Mouse (Mus musculus) lung, embryonic 14.5 days (tissue): ENCODE measurements around the gene Bach2. TPM values are rescaled to one million over a fixed set of nuclear protein-coding genes. Genes with fewer than 3 reads are reported as not detected.

Source experiments
- ATAC-seq: fragments of 200-750 bp; cut with Nextera tagmentation; 2 replicates; pipeline ENCODE4 v1.8.0; 2017; ENCODE audit warnings: mild to moderate bottlenecking, moderate TSS enrichment, moderate library complexity; ENCODE audit not compliant: insufficient read depth
- DNase-seq: peaks from one replicate; pipeline ENCODE4 v3.0.0-alpha.2; 2015
- H3K27ac ChIP-seq: fragments of 300-500 bp; sonication (generic); 2 replicates; pipeline ENCODE4 v1.5.1; 2014; ENCODE audit warnings: low read depth, mild to moderate bottlenecking, moderate library complexity
- H3K27me3 ChIP-seq: fragments of 300-500 bp; sonication (generic); 2 replicates; pipeline ENCODE4 v1.6.1; 2014; ENCODE audit warnings: low read length, control low read depth; ENCODE audit not compliant: insufficient read depth
- H3K36me3 ChIP-seq: fragments of 300-500 bp; sonication (generic); 2 replicates; pipeline ENCODE4 v1.6.1; 2014; ENCODE audit warnings: control low read depth; ENCODE audit not compliant: insufficient read depth
- H3K4me1 ChIP-seq: fragments of 300-500 bp; sonication (generic); 2 replicates; pipeline ENCODE4 v1.6.1; 2014; ENCODE audit warnings: antibody characterized with exemption, control low read depth; ENCODE audit not compliant: insufficient read depth
- H3K4me2 ChIP-seq: fragments of 300-500 bp; sonication (generic); 2 replicates; pipeline ENCODE4 v1.6.1; 2014; ENCODE audit warnings: mild to moderate bottlenecking
- H3K4me3 ChIP-seq: fragments of 300-500 bp; sonication (generic); 2 replicates; pipeline ENCODE4 v1.5.1; 2014; ENCODE audit warnings: low read depth, low read length
- H3K9ac ChIP-seq: fragments of 300-500 bp; sonication (generic); 2 replicates; pipeline ENCODE4 v1.6.1; 2014
- H3K9me3 ChIP-seq: fragments of 300-500 bp; sonication (generic); 2 replicates; pipeline ENCODE4 v1.6.1; 2016; ENCODE audit warnings: low read depth, low read length, control low read depth
- CTCF ChIP-seq: IDR thresholded peaks from 2 replicates; pipeline ENCODE4 v1.5.1; 2016; ENCODE audit warnings: antibody characterized with exemption, low read depth
- WGBS: fragments of 180-500 bp; shearing (Covaris S2); extraction: QIAGEN DNeasy Blood & Tissue Kit; methylation state at CpG from one replicate; pipeline ENCODE4 v1.1.7; 2014; 5-methylcytosine and 5-hydroxymethylcytosine counted together
- polyA plus RNA-seq: library from polyadenylated mRNA; unstranded; fragments of >200 nt; fragmentation: Nextera tagmentation; extraction: Ambion mirVana; gene quantifications from 2 replicates; pipeline ENCODE4 v1.2.1, GENCODE M21; 2014

Gene Bach2
- polyA plus RNA-seq, 1 experiment from 2014 or later, result 16.1 TPM

GRCm38 (mm10) chr4:32615034-32615881 lies 376.7 kb downstream of the Bach2 start, which contains the start of gene Casp8ap2:
TSS of gene Casp8ap2 (plus strand) at chr4:32615451.
- H3K9me3 ChIP-seq, result no peaks in the 10 kb centered on the region
- peaks cover 17% of the 10 kb centered on the region for H3K36me3 ChIP-seq
- WGBS, result under 1% methylated on average over 67 of the region's 67 CpGs
- H3K4me2 ChIP-seq, result peak within 1 kb of the TSS; percentile 79
- ATAC-seq (peak; percentile 100), DNase-seq (peak; percentile 100)
- TF ChIP-seq CTCF, result no peak
- no peaks in the 10 kb centered on the region for H3K4me1 ChIP-seq
- peak within 1 kb of the TSS; percentile 94 for H3K4me3 ChIP-seq
- H3K27me3 ChIP-seq, result no peaks in the 10 kb centered on the region
- H3K9ac ChIP-seq, result peak within 1 kb of the TSS; percentile 88
- H3K27ac ChIP-seq, result peak within 1 kb of the TSS; percentile 83

- no peaks in the 10 kb centered on the region for H3K27me3 ChIP-seq
- no peak overlapping the region for H3K27ac ChIP-seq
- no peak for DNase-seq
- ATAC-seq, result no peak
- no peak overlapping the region for H3K4me2 ChIP-seq
- no peaks in the 10 kb centered on the region for H3K9me3 ChIP-seq
- no peak for TF ChIP-seq CTCF
- H3K4me3 ChIP-seq, result no peak overlapping the region
- peaks cover 28% of the 10 kb centered on the region for H3K36me3 ChIP-seq
- H3K4me1 ChIP-seq, result no peaks in the 10 kb centered on the region
- no peak overlapping the region for H3K9ac ChIP-seq
Observed at GRCm38 (mm10) chr4:32621637-32622036, 383.0 kb downstream of the Bach2 start.
